Mouse (Mus musculus) liver, embryonic 11.5 days (tissue): ENCODE results near the gene Pde9a. TPM values are rescaled to one million over a fixed set of nuclear protein-coding genes. Genes with fewer than 3 reads are reported as not detected.

Experiments
- ATAC-seq: fragments of 200-750 bp; cut with Nextera tagmentation; replicated peaks from 2 replicates; pipeline ENCODE4 v1.8.0; 2017; ENCODE audit warnings: moderate number of reproducible peaks, mild to moderate bottlenecking, moderate TSS enrichment, moderate library complexity; ENCODE audit not compliant: low FRiP score
- DNase-seq: peaks from one replicate; pipeline ENCODE4 v3.0.0-alpha.2; 2017; ENCODE audit warnings: low spot score
- H3K27ac ChIP-seq: fragments of 300-500 bp; sonication (generic); 2 replicates; pipeline ENCODE4 v1.5.1; 2014; ENCODE audit warnings: mild to moderate bottlenecking, low read depth, low read length, control low read depth
- H3K27me3 ChIP-seq: fragments of 300-500 bp; sonication (generic); replicated peaks from 2 replicates; pipeline ENCODE4 v1.6.1; 2014; ENCODE audit warnings: low read length, mixed read lengths; ENCODE audit not compliant: control insufficient read depth, insufficient read depth
- H3K36me3 ChIP-seq: fragments of 300-500 bp; sonication (generic); 2 replicates; pipeline ENCODE4 v1.6.1; 2014; ENCODE audit warnings: mild to moderate bottlenecking, low read length, moderate library complexity, mixed read lengths; ENCODE audit not compliant: control insufficient read depth, insufficient read depth
- H3K4me1 ChIP-seq: fragments of 300-500 bp; sonication (generic); replicated peaks from 2 replicates; pipeline ENCODE4 v1.6.1; 2014; ENCODE audit warnings: low read length, mixed read lengths; ENCODE audit not compliant: control insufficient read depth, insufficient read depth
- H3K4me2 ChIP-seq: fragments of 300-500 bp; sonication (generic); 2 replicates; pipeline ENCODE4 v1.6.1; 2014; ENCODE audit warnings: mild to moderate bottlenecking, control low read depth, moderate library complexity
- H3K4me3 ChIP-seq: fragments of 300-500 bp; sonication (generic); 2 replicates; pipeline ENCODE4 v1.5.1; 2014; ENCODE audit warnings: low read depth, low read length, control low read depth
- H3K9ac ChIP-seq: fragments of 300-500 bp; sonication (generic); 2 replicates; pipeline ENCODE4 v1.6.1; 2014; ENCODE audit warnings: low read depth, low read length, control low read depth
- H3K9me3 ChIP-seq: fragments of 300-500 bp; sonication (generic); 2 replicates; pipeline ENCODE4 v1.6.1; 2016; ENCODE audit warnings: low read length, inconsistent platforms, mixed read lengths; ENCODE audit not compliant: control insufficient read depth
- WGBS: fragments of 180-500 bp; shearing (Covaris S2); extraction: QIAGEN DNeasy Blood & Tissue Kit; methylation state at CpG from one replicate; pipeline ENCODE4 v1.1.7; 2014; 5-methylcytosine and 5-hydroxymethylcytosine counted together
- polyA plus RNA-seq: library from polyadenylated mRNA; unstranded; fragments of >200 nt; fragmentation: Nextera tagmentation; extraction: Ambion mirVana; gene quantifications from 2 replicates; pipeline ENCODE4 v1.2.1, GENCODE M21; 2014

The Pde9a gene
- polyA plus RNA-seq, 1 experiment from 2014 or later = 10.4 TPM

DNA sequence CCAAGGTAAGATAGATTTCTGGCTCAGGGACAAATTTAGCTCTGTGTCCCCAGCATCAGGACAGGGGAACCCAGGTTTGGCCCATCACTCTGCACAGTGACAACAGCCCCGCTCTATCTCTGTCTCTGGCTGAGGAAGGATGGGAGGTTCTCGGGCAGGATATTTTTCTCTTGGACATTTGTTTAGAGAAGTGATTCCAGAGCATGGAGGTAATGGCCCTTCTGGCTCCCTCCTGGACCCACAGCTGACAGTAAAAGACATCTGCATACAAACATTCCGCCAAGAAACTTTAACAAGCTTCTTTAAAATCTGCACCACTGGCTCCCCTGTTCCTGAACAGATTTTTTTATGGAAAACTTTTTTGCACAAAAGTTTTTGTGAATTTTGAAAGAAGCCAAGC lies 67.5 kb downstream of the Pde9a start:
- no peak for ATAC-seq
- Histone ChIP-seq H3K27me3 (no peaks in the 10 kb centered on the region), H3K27ac (peak overlapping the region; percentile 25; the same call in 1 of the 2 replicates), H3K4me2 (no peak overlapping the region), H3K36me3 (no peaks in the 10 kb centered on the region), H3K4me1 (no peaks in the 10 kb centered on the region; the same call in 1 of the 2 replicates), H3K9ac (no peak overlapping the region), H3K9me3 (no peaks in the 10 kb centered on the region), H3K4me3 (no peak overlapping the region)
- 59% methylated on average over 3 of the region's 3 CpGs for WGBS
- DNase-seq = no peak

DNA sequence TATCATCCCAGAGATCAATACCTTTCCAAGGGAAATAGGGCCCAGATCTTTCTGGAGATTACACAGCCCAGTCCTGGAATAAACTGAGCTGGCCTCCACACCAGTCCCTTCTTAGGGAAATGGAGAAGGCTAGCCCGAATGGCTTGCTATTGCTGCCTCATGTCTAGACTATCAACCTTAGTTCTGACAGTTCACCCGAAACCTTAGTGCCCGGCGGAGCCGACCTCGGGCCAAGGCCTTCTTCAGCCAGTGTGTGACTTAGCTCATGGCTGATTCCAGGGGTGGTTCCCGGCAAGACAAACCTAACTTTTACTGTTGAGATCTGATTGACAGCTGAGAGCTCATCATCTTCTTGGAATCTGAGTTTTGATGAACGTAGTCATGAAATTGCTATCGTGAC lies 68.0 kb downstream of the Pde9a start:
- no peak overlapping the region for H3K9ac ChIP-seq
- no peaks in the 10 kb centered on the region for H3K9me3 ChIP-seq
- ATAC-seq (no peak), DNase-seq (no peak)
- WGBS = 71% methylated on average over 9 of the region's 9 CpGs
- H3K4me1 ChIP-seq = no peaks in the 10 kb centered on the region; the same call in 1 of the 2 replicates
- no peaks in the 10 kb centered on the region for H3K27me3 ChIP-seq
- H3K36me3 ChIP-seq = no peaks in the 10 kb centered on the region
- no peak overlapping the region for H3K4me3 ChIP-seq
- no peak overlapping the region; the same call in 1 of the 2 replicates for H3K27ac ChIP-seq
- no peak overlapping the region for H3K4me2 ChIP-seq

DNA sequence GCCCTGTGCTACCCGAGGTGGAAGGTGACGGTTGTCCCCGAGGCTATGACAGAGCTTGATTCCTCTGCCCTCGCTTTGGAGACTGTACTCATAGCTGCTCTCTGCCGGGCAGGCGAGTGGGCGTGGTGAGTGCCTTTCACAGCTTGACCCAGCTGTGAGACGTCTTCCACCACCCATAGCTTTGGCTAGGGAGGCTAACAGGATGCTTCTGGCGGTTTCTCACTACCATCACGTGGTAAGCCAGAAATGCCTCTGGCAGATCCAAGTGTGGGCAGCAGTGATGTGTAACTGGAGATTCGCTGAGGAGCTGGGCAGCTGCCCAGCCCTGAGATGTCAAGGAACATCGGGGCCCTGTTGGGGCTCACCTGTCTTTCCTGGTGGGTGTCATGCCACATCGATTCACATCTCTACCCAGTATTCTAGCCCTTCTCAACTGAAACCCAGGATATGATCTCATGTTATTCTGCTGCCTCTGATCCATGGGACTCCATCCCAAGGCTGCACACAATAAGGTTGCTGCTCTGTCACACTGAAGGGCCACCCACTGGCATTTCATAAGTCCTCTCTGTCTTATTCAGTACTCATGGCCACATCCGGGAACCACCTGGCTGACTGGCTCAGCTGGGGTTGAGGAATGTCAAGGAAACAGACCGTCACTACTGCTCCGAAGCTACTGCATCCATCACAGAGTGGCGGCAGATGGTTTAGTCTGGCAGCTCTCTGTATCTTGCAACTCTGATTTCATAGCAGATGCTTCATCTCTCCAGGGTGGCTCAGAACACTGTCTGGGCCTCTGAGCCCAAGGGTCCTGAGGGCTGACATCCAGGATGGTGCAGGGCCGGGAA lies 70.9 kb downstream of the Pde9a start:
- H3K4me2 ChIP-seq = no peak overlapping the region
- no peak for DNase-seq
- 64% methylated on average over 18 of the region's 18 CpGs for WGBS
- no peaks in the 10 kb centered on the region for H3K9me3 ChIP-seq
- H3K36me3 ChIP-seq = 0 out of 2 replicates have a peak, but pooled peaks cover 2% of the 10 kb centered on the region
- H3K4me1 ChIP-seq = no peaks in the 10 kb centered on the region; the same call in 1 of the 2 replicates
- no peak overlapping the region for H3K9ac ChIP-seq
- no peaks in the 10 kb centered on the region for H3K27me3 ChIP-seq
- H3K27ac ChIP-seq = no peak overlapping the region
- H3K4me3 ChIP-seq = no peak overlapping the region
- no peak for ATAC-seq

DNA sequence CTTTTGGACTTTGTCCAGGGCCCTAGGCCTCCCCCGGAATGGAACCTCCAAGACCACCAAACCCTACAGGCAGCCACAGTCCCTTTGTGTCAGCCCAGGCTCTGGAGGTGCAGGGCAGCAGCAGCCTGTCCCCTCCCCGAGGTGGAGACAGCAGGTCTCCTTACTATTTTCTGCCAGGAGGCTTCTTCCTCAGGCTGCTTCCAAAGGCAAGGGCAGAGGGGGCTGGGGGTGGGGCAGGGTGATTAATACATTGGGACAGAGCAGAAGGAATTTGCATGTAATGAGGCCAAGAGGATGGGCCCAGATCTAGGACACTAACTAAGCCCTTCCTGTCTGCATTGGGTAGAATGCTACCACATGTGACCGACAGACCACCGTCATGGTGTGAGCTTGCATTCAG lies 74.4 kb downstream of the Pde9a start:
- WGBS = 64% methylated on average over 4 of the region's 4 CpGs
- no peak overlapping the region for H3K4me3 ChIP-seq

DNA sequence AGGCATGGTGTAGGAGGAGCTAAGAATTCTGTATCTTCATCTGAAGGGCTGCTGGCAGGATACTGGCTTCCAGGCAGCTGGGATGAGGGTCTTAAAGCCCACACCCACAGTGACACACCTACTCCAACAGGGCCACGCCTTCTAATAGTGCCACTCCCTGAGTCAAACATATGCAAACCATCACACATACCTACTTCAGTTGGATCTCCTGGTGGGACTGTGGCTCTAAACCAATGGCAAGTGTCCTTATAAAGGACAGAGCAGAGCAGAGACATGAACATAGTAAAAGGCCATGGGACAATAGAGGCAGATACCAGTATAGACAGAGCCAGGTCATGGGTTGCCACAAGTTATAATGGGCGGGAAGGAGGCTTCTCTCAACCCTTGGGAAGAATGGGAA lies 76.5 kb downstream of the Pde9a start:
- no peaks in the 10 kb centered on the region; the same call in 1 of the 2 replicates for H3K4me1 ChIP-seq
- no peak overlapping the region for H3K27ac ChIP-seq
- ATAC-seq = no peak
- H3K36me3 ChIP-seq = 0 out of 2 replicates have a peak, but pooled peaks cover 2% of the 10 kb centered on the region
- H3K4me2 ChIP-seq = no peak overlapping the region
- no peaks in the 10 kb centered on the region for H3K27me3 ChIP-seq
- 79% methylated on average over 2 of the region's 2 CpGs for WGBS
- no peak overlapping the region for H3K9ac ChIP-seq
- no peaks in the 10 kb centered on the region for H3K9me3 ChIP-seq
- H3K4me3 ChIP-seq = no peak overlapping the region
- no peak for DNase-seq

More for the DNA sequence above, 74.4 kb downstream of the Pde9a start:
- Histone ChIP-seq H3K4me1 (no peaks in the 10 kb centered on the region; the same call in 1 of the 2 replicates), H3K4me2 (no peak overlapping the region), H3K27me3 (no peaks in the 10 kb centered on the region), H3K9me3 (no peaks in the 10 kb centered on the region), H3K9ac (no peak overlapping the region), H3K36me3 (0 out of 2 replicates have a peak, but pooled peaks cover 2% of the 10 kb centered on the region), H3K27ac (no peak overlapping the region)
- DNase-seq (no peak), ATAC-seq (no peak)

DNA sequence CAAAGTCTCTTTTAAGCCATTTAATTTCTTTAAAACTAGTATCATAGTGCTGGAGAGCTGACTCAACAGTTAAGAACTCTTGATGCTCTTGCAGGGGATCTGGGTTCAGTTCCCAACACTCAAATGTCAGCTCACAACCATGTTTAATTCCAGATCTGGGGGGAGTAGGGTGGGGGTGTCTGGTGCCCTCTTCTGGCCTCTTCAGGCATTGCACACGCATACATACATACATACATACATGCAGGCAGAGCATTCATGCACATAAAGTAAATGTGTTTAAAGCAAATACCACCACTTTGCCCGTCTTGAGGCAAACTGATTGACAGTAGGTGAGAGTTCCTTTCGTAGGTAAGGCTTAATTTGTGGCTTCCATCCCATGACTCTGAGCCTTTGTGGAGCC lies 80.8 kb downstream of the Pde9a start:
- H3K9ac ChIP-seq = no peak overlapping the region
- DNase-seq = no peak
- 73% methylated on average over 3 of the region's 3 CpGs for WGBS

DNA sequence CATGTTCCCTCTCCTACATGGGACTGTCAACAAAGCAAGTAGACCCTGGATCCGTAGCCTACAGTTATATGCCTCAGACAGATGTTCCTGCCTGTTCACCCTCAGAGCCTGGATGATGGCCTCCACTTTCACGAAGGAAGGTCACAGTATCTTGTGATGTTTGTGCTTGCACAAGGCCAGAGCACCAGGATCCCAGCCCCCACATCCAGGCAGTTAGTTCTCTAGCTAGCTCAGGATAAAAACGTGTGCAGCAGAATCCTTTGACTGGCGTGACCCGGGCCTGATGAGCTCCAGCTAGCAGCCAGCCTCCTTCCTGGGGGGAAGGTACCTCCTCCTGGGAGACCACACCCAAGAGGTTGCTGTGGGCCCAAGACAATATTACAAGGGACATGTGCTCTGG lies 82.5 kb downstream of the Pde9a start:
- no peak overlapping the region for H3K27ac ChIP-seq
- H3K9ac ChIP-seq = no peak overlapping the region
- DNase-seq = no peak
- ATAC-seq = no peak
- WGBS = 52% methylated on average over 5 of the region's 5 CpGs
- no peaks in the 10 kb centered on the region for H3K9me3 ChIP-seq
- no peaks in the 10 kb centered on the region for H3K36me3 ChIP-seq
- H3K27me3 ChIP-seq = no peaks in the 10 kb centered on the region
- no peak overlapping the region for H3K4me3 ChIP-seq
- no peaks in the 10 kb centered on the region for H3K4me1 ChIP-seq
- no peak overlapping the region for H3K4me2 ChIP-seq

More for the DNA sequence above, 80.8 kb downstream of the Pde9a start:
- no peak overlapping the region for H3K4me2 ChIP-seq
- H3K4me1 ChIP-seq = no peaks in the 10 kb centered on the region
- no peak for ATAC-seq
- no peak overlapping the region for H3K4me3 ChIP-seq
- H3K36me3 ChIP-seq = no peaks in the 10 kb centered on the region
- no peak overlapping the region for H3K27ac ChIP-seq
- no peaks in the 10 kb centered on the region for H3K27me3 ChIP-seq
- no peaks in the 10 kb centered on the region for H3K9me3 ChIP-seq

DNA sequence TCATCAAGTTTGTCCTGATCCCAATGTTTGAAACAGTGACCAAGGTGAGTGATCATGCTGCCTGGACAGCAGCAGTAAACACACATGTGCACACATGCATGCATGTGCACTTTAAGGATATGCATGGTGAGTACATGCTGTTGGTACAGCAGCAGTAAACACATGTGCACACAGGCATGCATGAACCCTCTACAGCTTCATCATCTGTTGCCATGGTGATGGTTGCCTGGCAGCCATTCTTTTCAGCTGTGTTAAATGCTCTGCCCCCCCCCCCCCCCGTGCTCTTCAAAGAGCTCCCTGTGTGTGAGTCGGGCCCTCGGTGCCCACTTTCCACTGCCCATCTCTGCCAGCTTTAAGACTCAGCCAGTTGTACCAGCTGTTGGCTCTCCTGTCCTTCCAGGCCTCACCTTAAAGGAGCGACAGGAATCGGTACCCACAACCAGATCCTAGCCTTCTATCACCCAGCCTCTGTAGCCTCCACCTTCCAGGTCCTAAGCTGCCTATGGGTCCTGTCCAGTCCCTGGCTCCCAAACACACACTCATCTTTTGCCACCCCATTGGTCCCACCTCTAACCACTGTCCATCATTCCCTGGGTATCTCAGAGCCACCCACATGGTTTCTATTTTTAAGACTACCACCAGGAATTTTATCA lies 84.9 kb downstream of the Pde9a start:
- WGBS = 86% methylated on average over 5 of the region's 5 CpGs
- ATAC-seq = no peak
- Histone ChIP-seq H3K4me2 (no peak overlapping the region), H3K4me1 (no peaks in the 10 kb centered on the region), H3K9ac (no peak overlapping the region), H3K9me3 (no peaks in the 10 kb centered on the region), H3K27ac (no peak overlapping the region), H3K4me3 (no peak overlapping the region), H3K36me3 (no peaks in the 10 kb centered on the region), H3K27me3 (no peaks in the 10 kb centered on the region)
- DNase-seq = no peak
